Mouse (Mus musculus): ENCODE measurements around the gene Atp23. TPM values are rescaled to one million over a fixed set of nuclear protein-coding genes. Genes with fewer than 3 reads are reported as not detected.
"Not testable (repeated sequence)": the region's sequence is repeated elsewhere in the genome, so short reads cannot be mapped to it uniquely, and the experiment has no call there.

Gene Atp23
- polyA plus RNA-seq, 1 experiment from 2014 or later, result 18.7 TPM

DNA sequence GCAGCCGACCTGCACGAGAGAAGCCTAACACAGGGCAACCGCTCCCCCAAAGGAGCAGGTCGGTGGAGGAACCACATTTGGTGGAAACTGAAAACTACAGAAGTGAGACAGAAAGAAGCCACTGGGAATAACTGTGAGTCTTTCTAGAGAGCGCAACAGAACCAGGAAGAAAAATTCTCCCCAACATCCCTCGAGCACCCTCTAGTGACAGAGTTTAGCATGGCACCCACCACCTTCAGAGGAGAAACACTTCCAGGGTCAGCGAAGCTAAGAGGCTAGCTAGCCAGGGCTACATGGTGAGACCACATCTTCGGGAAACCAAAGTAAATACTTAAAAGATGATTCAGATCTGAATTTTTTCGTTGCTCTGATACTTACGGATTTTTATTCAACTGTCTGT, 47.9 kb downstream of the Atp23 start:
- Histone ChIP-seq H3K36me3 (no peaks in the 10 kb centered on the region), H3K27ac (no peak overlapping the region), H3K4me2 (no peak overlapping the region), H3K4me1 (no peaks in the 10 kb centered on the region), H3K9me3 (no peaks in the 10 kb centered on the region), H3K27me3 (no peaks in the 10 kb centered on the region), H3K9ac (no peak overlapping the region), H3K4me3 (no peak overlapping the region)
- ATAC-seq (ENCODE audit: borderline replicate concordance, extremely low read depth, low FRiP score, low TSS enrichment), result no peak
- 76% methylated on average over 10 of the region's 10 CpGs for WGBS

DNA sequence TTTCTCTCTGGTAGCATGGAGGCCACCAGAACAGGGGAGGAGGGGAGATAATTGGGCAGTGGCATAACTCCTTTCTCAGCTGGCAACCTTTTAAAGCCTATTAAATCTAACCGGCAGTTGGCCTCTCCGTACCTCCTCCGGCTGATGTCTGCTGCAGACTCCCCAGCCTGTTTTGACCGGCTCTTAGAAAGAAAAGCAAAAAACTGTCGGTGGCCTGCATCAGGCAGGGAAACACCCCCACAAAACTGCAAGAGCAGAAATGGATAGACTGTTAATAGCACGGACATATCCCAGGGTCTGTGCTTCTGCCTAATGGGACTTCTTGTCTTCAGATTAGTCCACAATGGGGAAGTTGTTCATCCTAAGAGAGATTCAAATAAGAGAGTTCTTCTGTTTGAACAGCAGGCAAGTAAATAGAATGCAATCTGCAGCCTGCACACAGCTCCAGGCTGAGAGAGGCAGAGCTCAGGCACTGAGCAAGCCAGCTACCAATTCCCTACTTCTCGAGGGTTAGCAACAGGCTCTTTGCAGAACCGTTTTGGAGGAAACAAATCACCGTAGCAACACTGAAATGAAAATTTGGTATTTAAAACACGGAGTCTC, 55.7 kb downstream of the Atp23 start:
- H3K27ac ChIP-seq, result no peak overlapping the region
- no peaks in the 10 kb centered on the region for H3K36me3 ChIP-seq
- H3K4me1 ChIP-seq, result no peaks in the 10 kb centered on the region; the same call in 1 of the 2 replicates
- H3K4me3 ChIP-seq, result no peak overlapping the region
- H3K4me2 ChIP-seq, result peak overlapping the region; percentile 9
- no peaks in the 10 kb centered on the region for H3K9me3 ChIP-seq
- no peaks in the 10 kb centered on the region for H3K27me3 ChIP-seq
- 32% methylated on average over 10 of the region's 10 CpGs for WGBS
- H3K9ac ChIP-seq, result no peak overlapping the region
- ATAC-seq (ENCODE audit: borderline replicate concordance, extremely low read depth, low FRiP score, low TSS enrichment), result no peak

DNA sequence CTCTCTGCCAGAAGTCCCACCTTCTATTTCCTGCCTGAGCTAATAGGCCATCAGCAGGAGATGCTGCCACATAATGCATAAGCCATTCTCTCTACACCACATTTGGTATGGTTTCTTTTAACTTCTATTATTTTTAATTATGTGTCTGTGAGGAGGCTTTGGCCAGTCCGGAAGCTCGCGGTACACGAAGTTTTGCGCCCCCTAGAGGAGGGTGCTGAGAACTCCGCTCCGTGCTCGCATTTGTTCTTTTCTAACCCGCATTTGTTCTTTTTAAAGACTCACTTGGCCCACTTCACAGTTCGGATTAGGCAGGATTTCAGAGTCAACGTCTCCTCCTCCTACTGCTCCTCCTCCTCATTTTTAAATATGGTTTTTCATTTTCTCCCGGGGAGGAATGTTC, 56.5 kb downstream of the Atp23 start:
- no peak overlapping the region for H3K9ac ChIP-seq
- WGBS, result 33% methylated on average over 12 of the region's 12 CpGs
- no peak overlapping the region for H3K27ac ChIP-seq
- H3K9me3 ChIP-seq, result no peaks in the 10 kb centered on the region
- H3K4me2 ChIP-seq, result peak overlapping the region; percentile 17; the same call in 1 of the 2 replicates
- H3K36me3 ChIP-seq, result no peaks in the 10 kb centered on the region
- no peaks in the 10 kb centered on the region for H3K27me3 ChIP-seq
- ATAC-seq (ENCODE audit: borderline replicate concordance, extremely low read depth, low FRiP score, low TSS enrichment), result no peak
- H3K4me3 ChIP-seq, result no peak overlapping the region
- H3K4me1 ChIP-seq, result no peaks in the 10 kb centered on the region; the same call in 1 of the 2 replicates

DNA sequence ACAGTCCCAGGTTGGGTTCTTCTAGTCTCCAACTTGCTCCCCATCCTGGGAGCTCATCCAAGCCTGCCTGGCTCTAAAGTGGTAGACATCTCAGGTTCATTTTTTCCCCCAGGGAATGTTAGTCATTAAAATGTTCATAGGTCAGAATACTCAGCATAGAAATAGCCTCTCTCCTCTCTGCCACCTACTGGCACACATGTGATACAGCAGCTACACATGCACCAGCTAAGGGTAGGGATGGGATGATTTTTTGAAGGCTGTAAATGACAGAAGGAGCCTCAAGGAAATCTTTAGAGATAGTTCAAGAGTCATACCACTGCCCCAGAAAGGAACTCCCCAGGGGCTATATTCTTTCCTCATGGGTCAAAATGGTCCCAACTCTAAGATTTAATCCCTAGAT, 60.9 kb downstream of the Atp23 start:
- H3K27me3 ChIP-seq, result no peaks in the 10 kb centered on the region
- no peak overlapping the region for H3K4me2 ChIP-seq
- H3K4me3 ChIP-seq, result no peak overlapping the region
- no peak overlapping the region for H3K9ac ChIP-seq
- H3K27ac ChIP-seq, result no peak overlapping the region
- H3K9me3 ChIP-seq, result no peaks in the 10 kb centered on the region
- H3K36me3 ChIP-seq, result no peaks in the 10 kb centered on the region
- H3K4me1 ChIP-seq, result no peaks in the 10 kb centered on the region; the same call in 1 of the 2 replicates
- no peak for ATAC-seq (ENCODE audit: borderline replicate concordance, extremely low read depth, low FRiP score, low TSS enrichment)

DNA sequence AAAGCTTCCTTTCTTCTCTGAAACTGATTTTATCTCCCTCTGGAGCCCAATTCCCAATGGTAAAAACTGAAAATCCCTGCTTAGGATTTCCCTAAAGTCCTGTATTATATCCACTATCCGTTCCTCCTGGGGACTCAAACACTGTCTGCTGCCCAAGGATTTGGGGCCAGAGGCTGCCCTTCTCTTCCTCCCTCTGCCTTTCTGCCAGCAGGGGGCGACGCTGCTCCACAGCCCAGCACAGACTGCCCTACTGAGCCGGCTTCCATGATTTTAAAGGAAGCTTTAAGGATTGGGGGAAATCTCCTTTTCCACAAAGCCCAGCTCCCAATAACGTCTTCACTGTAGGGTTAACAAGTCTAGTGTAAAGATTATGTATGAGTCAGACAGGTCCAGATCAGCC, 68.1 kb downstream of the Atp23 start:
- Histone ChIP-seq H3K27me3 (no peaks in the 10 kb centered on the region), H3K27ac (no peak overlapping the region), H3K4me3 (no peak overlapping the region), H3K9me3 (no peaks in the 10 kb centered on the region), H3K4me2 (no peak overlapping the region), H3K9ac (no peak overlapping the region), H3K4me1 (no peaks in the 10 kb centered on the region), H3K36me3 (no peaks in the 10 kb centered on the region)
- no peak for ATAC-seq (ENCODE audit: borderline replicate concordance, extremely low read depth, low FRiP score, low TSS enrichment)
- 44% methylated on average over 5 of the region's 5 CpGs for WGBS

DNA sequence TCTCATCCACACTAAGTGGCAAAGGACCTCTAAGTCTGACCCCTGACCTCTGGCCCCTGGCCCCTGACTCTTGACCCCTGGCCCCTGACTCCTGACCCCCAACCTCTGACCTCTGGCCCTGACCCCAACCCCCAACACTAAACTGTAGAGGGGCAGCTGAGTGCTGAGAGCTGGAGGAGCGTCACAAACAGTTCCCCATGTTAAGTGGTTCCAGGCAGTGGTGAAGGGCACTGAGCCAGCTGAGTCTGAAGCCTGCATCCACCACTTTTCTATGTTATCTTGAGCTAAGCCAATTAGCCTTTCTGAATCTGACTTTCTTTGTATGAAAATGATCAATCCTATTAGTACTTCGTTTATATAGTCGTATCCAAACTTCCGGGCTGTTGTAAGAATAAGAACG, 69.8 kb downstream of the Atp23 start:
- no peaks in the 10 kb centered on the region for H3K4me1 ChIP-seq
- H3K36me3 ChIP-seq, result no peaks in the 10 kb centered on the region
- H3K4me2 ChIP-seq, result no peak overlapping the region
- H3K9ac ChIP-seq, result no peak overlapping the region
- no peak overlapping the region for H3K27ac ChIP-seq
- ATAC-seq (ENCODE audit: borderline replicate concordance, extremely low read depth, low FRiP score, low TSS enrichment), result no peak
- no peaks in the 10 kb centered on the region for H3K9me3 ChIP-seq
- 67% methylated on average over 5 of the region's 5 CpGs for WGBS
- H3K4me3 ChIP-seq, result no peak overlapping the region
- H3K27me3 ChIP-seq, result no peaks in the 10 kb centered on the region

DNA sequence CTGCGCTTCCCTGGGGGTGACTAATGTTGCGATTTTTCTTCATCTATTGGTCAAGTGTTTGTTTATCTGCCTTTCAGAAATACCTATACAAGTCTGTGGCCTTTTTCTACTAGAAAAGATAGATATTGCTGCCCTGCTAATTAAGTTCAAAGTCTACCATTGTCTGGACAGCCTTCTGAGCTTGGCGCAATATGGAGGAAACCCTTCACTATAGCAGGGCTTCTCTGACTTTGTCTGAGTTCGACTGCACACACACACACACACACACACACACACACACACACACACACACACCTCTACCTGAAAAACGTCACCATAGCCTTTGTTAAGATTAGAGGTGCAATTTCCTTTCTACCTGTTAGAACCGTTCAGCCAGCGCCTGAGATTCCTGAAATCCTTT, 72.5 kb downstream of the Atp23 start:
- H3K4me1 ChIP-seq, result no peaks in the 10 kb centered on the region
- H3K27ac ChIP-seq, result no peak overlapping the region
- no peak overlapping the region for H3K4me3 ChIP-seq
- 73% methylated on average over 7 of the region's 7 CpGs for WGBS
- no peaks in the 10 kb centered on the region for H3K9me3 ChIP-seq
- no peak for ATAC-seq (ENCODE audit: borderline replicate concordance, extremely low read depth, low FRiP score, low TSS enrichment)
- H3K27me3 ChIP-seq, result no peaks in the 10 kb centered on the region
- no peaks in the 10 kb centered on the region for H3K36me3 ChIP-seq
- no peak overlapping the region for H3K9ac ChIP-seq
- H3K4me2 ChIP-seq, result no peak overlapping the region

DNA sequence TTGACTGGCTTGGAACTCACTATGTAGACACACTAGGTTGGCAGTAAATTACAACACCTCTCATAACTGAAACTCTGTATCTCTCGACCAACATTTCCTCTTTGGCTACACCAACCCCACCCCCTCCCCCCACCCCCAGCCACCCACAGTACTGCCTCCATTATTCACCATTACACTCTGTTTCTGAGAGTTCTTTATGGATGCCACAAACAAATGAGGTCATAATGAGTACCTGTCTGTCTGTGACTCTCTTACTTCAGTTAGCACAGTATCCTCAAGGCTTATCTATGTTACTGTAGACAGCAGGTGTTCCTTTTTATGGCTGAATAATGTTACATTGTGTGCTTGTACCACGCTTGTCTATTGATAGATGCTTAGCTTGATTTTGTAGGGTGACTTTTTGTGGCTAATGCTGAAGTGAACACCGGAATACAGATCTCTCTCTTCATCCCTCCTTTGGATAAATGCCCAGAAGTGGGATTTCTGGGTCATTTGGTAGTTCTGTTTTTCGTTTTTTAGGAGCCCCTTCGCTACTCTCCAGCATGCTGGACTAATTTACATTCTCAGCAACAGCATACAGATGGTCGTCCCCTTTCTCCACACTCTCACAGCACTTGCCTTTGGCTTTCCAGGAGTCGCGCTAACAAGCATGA, 73.1 kb downstream of the Atp23 start:
- H3K9ac ChIP-seq, result no peak overlapping the region
- H3K27me3 ChIP-seq, result no peaks in the 10 kb centered on the region
- WGBS, result 66% methylated on average over 8 of the region's 8 CpGs
- no peak overlapping the region for H3K4me3 ChIP-seq
- no peak for ATAC-seq (ENCODE audit: borderline replicate concordance, extremely low read depth, low FRiP score, low TSS enrichment)
- no peaks in the 10 kb centered on the region for H3K4me1 ChIP-seq
- no peaks in the 10 kb centered on the region for H3K36me3 ChIP-seq
- H3K27ac ChIP-seq, result no peak overlapping the region
- no peaks in the 10 kb centered on the region for H3K9me3 ChIP-seq
- no peak overlapping the region for H3K4me2 ChIP-seq

DNA sequence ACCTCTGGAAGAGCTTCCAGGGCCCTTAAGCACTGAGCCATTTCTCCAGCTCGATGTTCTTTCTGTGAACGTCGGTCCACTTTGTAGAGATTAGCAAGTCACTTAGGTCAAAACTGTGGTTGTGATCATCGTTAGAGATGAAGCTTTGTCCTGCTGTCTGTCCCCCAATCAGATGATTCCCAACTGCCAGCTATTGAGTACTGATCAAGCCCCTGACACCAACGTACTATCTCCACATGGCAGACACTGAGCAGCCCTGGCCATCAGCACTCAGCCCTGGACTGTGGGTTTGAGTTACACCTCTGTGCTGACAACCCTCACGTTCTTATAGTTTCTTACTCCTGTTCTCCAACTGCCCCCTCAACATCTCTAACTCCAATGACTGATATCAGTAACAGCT, 74.2 kb downstream of the Atp23 start:
- Histone ChIP-seq H3K9ac (no peak overlapping the region), H3K4me1 (no peaks in the 10 kb centered on the region), H3K36me3 (no peaks in the 10 kb centered on the region), H3K4me2 (no peak overlapping the region), H3K9me3 (no peaks in the 10 kb centered on the region), H3K27me3 (no peaks in the 10 kb centered on the region), H3K4me3 (no peak overlapping the region), H3K27ac (no peak overlapping the region)
- no peak for ATAC-seq (ENCODE audit: borderline replicate concordance, extremely low read depth, low FRiP score, low TSS enrichment)
- 86% methylated on average over 6 of the region's 6 CpGs for WGBS

DNA sequence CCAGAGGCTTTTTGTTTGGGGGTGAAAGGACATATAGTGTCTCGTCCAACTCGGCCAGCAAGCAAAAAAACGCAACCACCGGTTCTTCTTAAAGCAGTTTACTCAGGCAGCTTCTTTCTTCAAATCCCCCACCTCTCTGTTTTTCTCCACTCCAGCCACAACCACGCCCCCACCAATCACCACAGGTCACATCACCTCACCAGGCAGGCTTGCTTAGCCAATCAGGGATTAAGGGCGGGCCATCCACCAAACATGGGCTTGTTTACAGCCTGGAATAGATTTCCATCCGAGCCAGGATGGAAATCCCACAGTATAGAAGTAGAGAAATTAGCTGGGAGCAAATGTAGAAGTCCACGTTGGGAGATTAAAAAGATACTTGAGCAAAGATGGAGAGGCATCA, 74.9 kb downstream of the Atp23 start:
- not testable (repeated sequence) for H3K9me3 ChIP-seq; ATAC-seq (ENCODE audit: borderline replicate concordance, extremely low read depth, low FRiP score, low TSS enrichment); H3K4me2 ChIP-seq; H3K27ac ChIP-seq; H3K36me3 ChIP-seq; H3K4me1 ChIP-seq; H3K27me3 ChIP-seq; H3K9ac ChIP-seq; H3K4me3 ChIP-seq
- WGBS, result 87% methylated on average over 8 of the region's 8 CpGs

DNA sequence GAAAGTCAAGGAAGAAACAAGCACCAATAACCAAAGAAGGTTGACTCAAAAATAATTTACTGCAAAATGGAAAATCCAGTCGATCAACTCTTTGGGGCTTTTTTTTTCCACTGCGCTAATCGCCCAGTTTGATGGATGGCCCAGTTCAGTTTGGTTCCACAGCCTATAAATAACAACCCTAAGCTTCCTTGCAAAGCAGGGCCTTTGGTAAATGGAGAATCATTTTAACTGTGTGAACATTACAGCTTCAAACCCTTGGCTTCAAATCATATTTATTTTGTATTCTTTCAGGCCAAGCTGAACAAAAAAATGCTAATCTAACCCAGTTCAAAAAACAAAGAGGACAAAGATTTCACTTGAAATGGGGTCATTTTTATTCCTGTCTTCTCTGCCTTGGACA, 78.7 kb downstream of the Atp23 start:
- Histone ChIP-seq H3K4me2 (no peak overlapping the region), H3K36me3 (no peaks in the 10 kb centered on the region), H3K27ac (no peak overlapping the region), H3K4me1 (no peaks in the 10 kb centered on the region), H3K9me3 (no peaks in the 10 kb centered on the region), H3K4me3 (no peak overlapping the region), H3K9ac (no peak overlapping the region), H3K27me3 (no peaks in the 10 kb centered on the region)
- WGBS, result 70% methylated on average over 3 of the region's 3 CpGs
- no peak for ATAC-seq (ENCODE audit: borderline replicate concordance, extremely low read depth, low FRiP score, low TSS enrichment)

Measured in lung, embryonic 15.5 days (tissue).